Mouse (Mus musculus) heart, postnatal 10 days (tissue): ENCODE measurements at regions not wholly inside any gene's neighbourhood (a gene's known extent, or its start where the extent isn't known, plus 50 kb on each side); places are given as distances from the start of the nearest gene placed in this dataset.
"Not testable (repeated sequence)": the region's sequence is repeated elsewhere in the genome, so short reads cannot be mapped to it uniquely, and the experiment has no call there.

Source experiments
- DNase-seq, 2 experiments: peaks; one replicate each; pipeline ENCODE4 v3.0.0; 2021
- intact Hi-C: fragments of 180-260 bp; cut with DNase I; formaldehyde crosslinking; loops from one replicate; pipeline ENCODE4 v1.15.1; 2025

DNA sequence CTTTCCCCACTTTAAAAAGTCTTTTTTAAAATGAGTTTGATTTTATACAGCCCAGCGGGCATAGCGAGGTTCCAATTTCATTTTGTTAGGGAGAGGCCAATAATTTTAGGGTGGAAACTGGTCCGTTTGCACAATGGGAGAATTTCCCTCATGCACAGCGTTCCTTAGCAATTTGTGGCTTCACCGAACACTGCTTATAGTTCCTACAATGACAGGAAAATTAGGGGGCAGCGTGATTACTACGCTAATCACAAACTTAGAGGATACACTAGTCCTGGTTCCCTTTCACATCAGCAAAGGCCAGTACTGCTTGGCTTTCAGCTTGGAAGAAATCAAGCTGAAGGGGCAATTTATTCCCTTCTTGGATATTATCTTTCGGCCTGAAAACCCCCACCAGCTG lies 745.1 kb upstream of the Gm19410 start:
- no peak for DNase-seq
- intact Hi-C loops, result no loop called here

DNA sequence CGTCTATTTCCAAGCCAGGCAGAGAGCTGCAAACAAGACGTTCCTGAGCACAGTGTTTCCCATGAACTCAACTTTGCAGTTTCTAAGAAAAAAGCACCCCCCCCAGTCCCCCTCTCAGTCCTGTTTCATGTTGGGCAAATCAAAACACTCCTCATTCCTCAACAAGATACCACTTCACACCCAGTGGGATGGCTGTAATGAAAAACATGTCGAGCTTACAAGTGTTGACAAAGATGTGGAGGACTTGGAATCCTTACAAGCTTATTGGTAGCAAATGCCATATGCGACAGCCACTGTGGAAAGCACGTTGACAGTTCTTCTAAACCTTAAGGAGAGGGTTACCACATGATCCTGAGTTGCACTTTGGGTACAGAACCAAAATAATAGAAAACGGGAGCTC lies 742.9 kb upstream of the Gm19410 start:
- intact Hi-C loops, result no loop called here
- DNase-seq, result peak; percentile 9 to 19

DNA sequence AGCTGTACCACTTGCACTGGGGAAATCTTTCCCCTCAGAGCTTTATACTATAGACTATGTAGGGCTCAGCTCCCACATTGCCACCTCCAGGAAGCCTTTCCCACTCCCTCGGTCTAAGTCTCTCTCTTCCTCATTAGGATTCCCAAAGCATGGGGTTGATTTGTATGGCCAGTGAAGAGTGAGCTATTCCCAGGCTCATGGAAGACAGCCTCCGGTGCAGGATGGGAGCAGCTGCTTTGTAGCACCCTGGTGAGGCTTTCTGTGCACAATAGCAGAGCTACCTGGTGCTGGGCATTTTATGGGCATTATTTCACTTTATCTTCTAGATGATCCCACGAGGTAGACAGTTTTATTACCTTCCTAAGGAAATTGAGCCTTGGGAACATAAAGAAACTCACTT lies 717.8 kb upstream of the Gm19410 start:
- intact Hi-C loops, result no loop called here
- DNase-seq, result no peak

- intact Hi-C loops, result no loop called here
- no peak for DNase-seq
Observed at GRCm38 (mm10) chr8:35053444-35053843, 712.1 kb upstream of the Gm19410 start.

GRCm38 (mm10) chr8:35061048-35061447 lies 704.5 kb upstream of the Gm19410 start:
- no peak for DNase-seq
- intact Hi-C loops, result no loop called here

GRCm38 (mm10) chr8:35068228-35068627 lies 697.4 kb upstream of the Gm19410 start:
- intact Hi-C loops, result no loop called here
- DNase-seq, result no peak

GRCm38 (mm10) chr8:35070246-35070989 lies 695.2 kb upstream of the Gm19410 start:
- DNase-seq, result peak; percentile 49 to 50
- intact Hi-C loops, result no loop called here

GRCm38 (mm10) chr8:35075971-35076370 lies 689.6 kb upstream of the Gm19410 start:
- no peak for DNase-seq
- intact Hi-C loops, result no loop called here

GRCm38 (mm10) chr8:35083161-35083560 lies 682.4 kb upstream of the Gm19410 start:
- intact Hi-C loops, result no loop called here

DNA sequence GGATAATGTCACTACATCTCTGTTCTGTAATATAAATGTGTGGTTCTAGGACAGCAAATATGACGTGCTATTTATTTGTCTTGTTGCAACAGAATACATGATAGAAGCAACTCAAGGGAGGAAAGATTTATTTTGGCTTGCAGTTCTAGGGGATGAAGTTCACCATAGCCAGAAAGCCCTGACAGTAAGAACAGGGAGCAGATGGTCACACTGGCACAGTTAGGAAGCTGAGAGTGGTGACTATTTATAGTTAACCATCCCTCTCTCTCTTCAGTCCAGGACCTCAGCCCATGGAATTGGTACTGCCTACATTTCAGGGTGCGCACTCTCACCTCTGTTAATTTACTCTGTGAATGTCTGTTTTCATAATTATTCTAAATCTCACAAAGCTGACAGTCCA lies 678.5 kb upstream of the Gm19410 start:
- intact Hi-C loops, result no loop called here
- no peak for DNase-seq

More at GRCm38 (mm10) chr8:35083161-35083560, 682.4 kb upstream of the Gm19410 start:
- DNase-seq, result no peak

DNA sequence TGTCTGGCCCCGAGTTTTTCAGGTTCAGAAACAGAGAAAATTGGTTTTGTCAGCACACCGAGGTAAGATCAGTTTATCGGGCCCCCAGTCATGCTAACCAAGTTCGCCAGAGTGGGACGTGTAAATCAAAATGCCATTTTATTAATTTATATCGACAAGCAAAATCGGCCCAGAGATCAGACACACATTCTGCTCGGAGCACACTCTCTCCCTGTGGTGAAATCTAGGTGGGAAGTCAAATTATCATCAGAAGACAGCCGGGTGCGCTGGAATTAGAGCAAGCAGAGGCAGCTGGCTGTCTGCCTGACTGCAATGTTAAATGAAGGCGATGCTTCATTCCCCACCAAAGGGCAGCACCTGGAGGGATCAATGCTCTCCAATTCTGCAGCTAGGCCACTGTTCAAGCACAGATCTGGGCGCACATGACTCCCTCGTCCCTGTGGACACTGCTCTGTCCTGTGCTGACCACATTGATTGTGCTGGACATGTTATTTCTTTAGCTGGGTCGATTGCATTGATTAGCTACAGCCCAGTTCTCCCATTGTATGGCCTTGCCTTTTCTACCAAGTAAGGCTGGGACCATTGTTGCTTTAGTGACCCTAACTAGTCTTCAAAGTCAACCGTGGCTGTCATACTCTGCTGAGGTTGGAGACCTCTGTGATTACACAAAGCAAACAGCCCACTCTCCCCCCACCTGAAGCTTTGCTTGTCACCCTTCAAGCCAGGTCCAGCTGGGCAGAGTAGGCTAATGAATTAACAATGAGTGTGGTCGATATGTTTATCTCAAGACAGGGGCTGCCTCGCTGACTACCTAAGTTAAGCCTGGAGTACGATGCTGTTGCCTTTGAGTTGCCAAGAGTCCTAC lies 677.0 kb upstream of the Gm19410 start:
- DNase-seq, result no peak
- intact Hi-C loops, result no loop called here

- DNase-seq, result no peak
- intact Hi-C loops, result no loop called here
Observed at GRCm38 (mm10) chr8:35089519-35089918, 676.1 kb upstream of the Gm19410 start.

- intact Hi-C loops, result no loop called here
- no peak for DNase-seq
Observed at GRCm38 (mm10) chr8:35101701-35102100, 663.9 kb upstream of the Gm19410 start.

DNA sequence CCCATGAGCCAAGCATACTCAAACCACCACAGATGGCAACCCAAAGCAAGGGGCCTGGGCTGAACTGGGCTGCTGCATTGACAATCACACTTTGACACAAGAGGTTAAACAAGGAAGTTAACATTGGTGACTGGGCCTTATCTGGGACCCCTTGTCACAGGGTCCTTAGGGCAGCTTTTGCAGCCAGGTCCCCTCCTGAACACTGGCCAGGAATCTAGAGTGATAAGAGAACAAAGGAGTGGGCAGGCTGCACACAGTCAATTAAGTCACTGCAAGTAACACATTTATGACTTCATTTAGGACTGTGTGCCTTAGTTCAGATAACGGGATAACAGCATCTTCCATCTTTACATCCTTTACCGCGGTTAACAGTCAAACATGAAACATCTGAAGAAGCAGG lies 663.5 kb upstream of the Gm19410 start:
- intact Hi-C loops, DNase-seq: not testable (repeated sequence)

GRCm38 (mm10) chr8:35104465-35104876 lies 661.1 kb upstream of the Gm19410 start:
- peak in 1 of 2 experiments; percentile 18 for DNase-seq
- intact Hi-C loops, result not testable (repeated sequence)

GRCm38 (mm10) chr8:35109506-35110217 lies 655.9 kb upstream of the Gm19410 start:
- peak; percentile 15 to 18 for DNase-seq
- intact Hi-C loops, result loop anchor here (5.0 kb wide), 1 partner anchor 432 kb away; no protein-coding TSS in a partner anchor

DNA sequence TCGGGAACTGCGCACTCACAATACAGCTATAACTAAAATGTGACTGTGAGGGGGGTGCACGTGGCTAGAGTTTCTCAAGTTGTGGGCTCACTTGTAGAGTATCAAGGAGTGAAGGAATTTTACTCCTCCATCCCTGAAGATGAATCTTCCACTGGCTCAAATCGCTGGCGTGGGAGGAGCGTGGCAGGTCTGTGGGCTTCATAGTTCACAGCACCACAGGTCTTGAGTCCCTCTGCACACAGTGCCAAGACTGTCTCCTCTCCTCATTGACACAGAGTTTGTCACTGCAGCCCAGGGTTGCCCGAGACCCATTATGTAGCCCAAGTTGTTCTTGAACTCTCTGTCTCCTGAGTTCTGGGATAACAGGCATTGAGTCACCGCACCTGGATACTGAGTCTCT lies 655.3 kb upstream of the Gm19410 start:
- intact Hi-C loops, result no loop called here
- no peak for DNase-seq

GRCm38 (mm10) chr8:35111130-35111529 lies 654.5 kb upstream of the Gm19410 start:
- intact Hi-C loops, result no loop called here
- peak; percentile 11 to 25 for DNase-seq

DNA sequence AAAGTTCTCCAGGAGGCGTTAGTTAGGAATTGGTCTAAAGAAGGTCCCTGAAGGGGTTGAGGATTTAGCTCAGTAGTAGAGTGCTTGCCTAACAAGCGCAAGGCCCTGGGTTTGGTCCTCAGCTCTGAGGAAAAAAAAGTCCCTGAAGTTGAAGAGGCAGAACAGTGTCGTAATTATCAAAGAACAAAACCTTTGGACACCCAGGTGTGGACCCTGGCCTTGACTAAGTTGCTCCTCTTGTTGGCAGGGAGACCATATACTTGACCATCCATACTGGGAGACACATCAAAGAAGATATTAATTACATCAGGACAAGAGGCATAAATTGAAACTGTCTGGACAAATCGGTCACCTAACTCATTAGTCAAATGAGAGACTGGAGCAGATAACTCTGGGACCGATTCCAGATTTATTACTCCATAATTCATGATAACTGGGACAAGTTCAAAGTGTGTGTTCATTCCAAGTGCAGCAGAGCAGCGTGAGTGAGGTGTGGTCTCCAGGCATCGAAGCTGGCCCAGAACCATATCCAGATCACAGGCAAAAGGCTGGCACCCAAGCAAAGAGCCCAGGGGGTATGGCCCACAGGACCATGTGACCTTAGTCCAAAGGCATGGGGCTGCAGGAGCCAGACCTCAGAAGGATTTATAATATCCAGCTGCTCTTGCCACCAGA lies 652.9 kb upstream of the Gm19410 start:
- intact Hi-C loops, result no loop called here
- no peak for DNase-seq

GRCm38 (mm10) chr8:35114031-35114430 lies 651.6 kb upstream of the Gm19410 start:
- DNase-seq, result peak; percentile 59 to 68

DNA sequence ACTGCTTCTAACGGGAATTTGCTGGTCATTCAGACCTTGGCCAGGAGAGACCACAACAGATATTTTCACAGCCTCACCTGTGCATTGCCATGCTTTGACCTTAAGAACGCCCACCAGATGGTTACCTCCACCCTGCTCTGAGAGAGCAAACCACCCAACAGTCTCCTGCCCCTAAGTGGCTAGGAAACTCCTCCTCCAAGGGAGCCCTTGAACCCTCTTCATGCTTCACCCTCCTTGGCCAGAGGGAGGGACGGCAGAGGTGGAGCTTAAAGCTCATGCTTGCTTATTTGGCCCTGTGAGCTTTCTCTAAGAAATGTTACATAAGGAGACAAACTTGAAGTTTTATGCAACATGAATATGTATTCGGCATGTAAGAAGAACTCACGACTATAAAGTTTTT lies 645.0 kb upstream of the Gm19410 start:
- intact Hi-C loops, result no loop called here
- DNase-seq, result no peak

More at GRCm38 (mm10) chr8:35114031-35114430, 651.6 kb upstream of the Gm19410 start:
- intact Hi-C loops, result no loop called here
